Mouse (Mus musculus): ENCODE measurements around the gene 1700029I15Rik. TPM values are rescaled to one million over a fixed set of nuclear protein-coding genes. Genes with fewer than 3 reads are reported as not detected.

The 1700029I15Rik gene
- polyA plus RNA-seq, 1 experiment: 4.3 TPM

- TF ChIP-seq CTCF (conservative IDR thresholded peaks at IDR 0.05; ENCODE audit: insufficient read depth, insufficient read length, low read depth, low read length): no peak
- TF ChIP-seq POLR2A (IDR thresholded peaks at IDR 0.05; ENCODE audit: low read depth, low read length): no peak
- no peaks in the 10 kb centered on the region for H3K27me3 ChIP-seq (replicated peaks; ENCODE audit: control insufficient read depth, insufficient read depth, low read length)
- H3K4me3 ChIP-seq (ENCODE audit: insufficient read depth, low read depth, low read length): no peak overlapping the region
- no peaks in the 10 kb centered on the region for H3K36me3 ChIP-seq (ENCODE audit: control insufficient read depth, insufficient read depth, low read length)
- DNase-seq: peak; percentile 59
- WGBS: 27% methylated on average over 20 of the region's 20 CpGs
- peaks cover 17% of the 10 kb centered on the region for H3K4me1 ChIP-seq (ENCODE audit: control insufficient read depth, insufficient read depth, low read length)
- H3K27ac ChIP-seq (ENCODE audit: insufficient read depth, low read depth, low read length): 0 out of 2 replicates have a peak overlapping the region, but pooled peaks have one; percentile 33
Observed at GRCm38 (mm10) chr2:92367383-92368029, 14.8 kb upstream of the 1700029I15Rik start.

GRCm38 (mm10) chr2:92370375-92370774, 12.0 kb upstream of the 1700029I15Rik start:
- Histone ChIP-seq H3K27me3 (replicated peaks; ENCODE audit: control insufficient read depth, insufficient read depth, low read length) (no peaks in the 10 kb centered on the region), H3K27ac (ENCODE audit: insufficient read depth, low read depth, low read length) (peak overlapping the region; percentile 99), H3K4me1 (ENCODE audit: control insufficient read depth, insufficient read depth, low read length) (peaks cover 29% of the 10 kb centered on the region), H3K4me3 (ENCODE audit: insufficient read depth, low read depth, low read length) (peak overlapping the region; percentile 57), H3K36me3 (ENCODE audit: control insufficient read depth, insufficient read depth, low read length) (no peaks in the 10 kb centered on the region)
- WGBS: 10% methylated on average over 19 of the region's 19 CpGs
- no peak for TF ChIP-seq POLR2A (IDR thresholded peaks at IDR 0.05; ENCODE audit: low read depth, low read length)
- TF ChIP-seq CTCF (conservative IDR thresholded peaks at IDR 0.05; ENCODE audit: insufficient read depth, insufficient read length, low read depth, low read length): no peak
- no peak for DNase-seq

- Histone ChIP-seq H3K27me3 (replicated peaks; ENCODE audit: control insufficient read depth, insufficient read depth, low read length) (no peaks in the 10 kb centered on the region), H3K27ac (ENCODE audit: insufficient read depth, low read depth, low read length) (peak overlapping the region; percentile 99), H3K4me3 (ENCODE audit: insufficient read depth, low read depth, low read length) (peak overlapping the region; percentile 57), H3K4me1 (ENCODE audit: control insufficient read depth, insufficient read depth, low read length) (peaks cover 33% of the 10 kb centered on the region), H3K36me3 (ENCODE audit: control insufficient read depth, insufficient read depth, low read length) (no peaks in the 10 kb centered on the region)
- DNase-seq: peak; percentile 97
- WGBS: 3% methylated on average over 45 of the region's 45 CpGs
- TF ChIP-seq POLR2A (IDR thresholded peaks at IDR 0.05; ENCODE audit: low read depth, low read length) (peak; percentile 54), CTCF (conservative IDR thresholded peaks at IDR 0.05; ENCODE audit: insufficient read depth, insufficient read length, low read depth, low read length) (no peak)
Observed at GRCm38 (mm10) chr2:92370821-92371805, 11.2 kb upstream of the 1700029I15Rik start.

- no peak for TF ChIP-seq POLR2A (IDR thresholded peaks at IDR 0.05; ENCODE audit: low read depth, low read length)
- no peak for TF ChIP-seq CTCF (conservative IDR thresholded peaks at IDR 0.05; ENCODE audit: insufficient read depth, insufficient read length, low read depth, low read length)
- peaks cover 36% of the 10 kb centered on the region for H3K4me1 ChIP-seq (ENCODE audit: control insufficient read depth, insufficient read depth, low read length)
- no peaks in the 10 kb centered on the region for H3K27me3 ChIP-seq (replicated peaks; ENCODE audit: control insufficient read depth, insufficient read depth, low read length)
- DNase-seq: no peak
- no peak overlapping the region for H3K4me3 ChIP-seq (ENCODE audit: insufficient read depth, low read depth, low read length)
- 23% methylated on average over 10 of the region's 10 CpGs for WGBS
- no peaks in the 10 kb centered on the region for H3K36me3 ChIP-seq (ENCODE audit: control insufficient read depth, insufficient read depth, low read length)
- H3K27ac ChIP-seq (ENCODE audit: insufficient read depth, low read depth, low read length): peak overlapping the region; percentile 99
Observed at GRCm38 (mm10) chr2:92371971-92372690, 10.2 kb upstream of the 1700029I15Rik start.

- DNase-seq: peak; percentile 93
- no peak for TF ChIP-seq CTCF (conservative IDR thresholded peaks at IDR 0.05; ENCODE audit: insufficient read depth, insufficient read length, low read depth, low read length)
- TF ChIP-seq POLR2A (IDR thresholded peaks at IDR 0.05; ENCODE audit: low read depth, low read length): no peak
- WGBS: 19% methylated on average over 9 of the region's 9 CpGs
- Histone ChIP-seq H3K27me3 (replicated peaks; ENCODE audit: control insufficient read depth, insufficient read depth, low read length) (no peaks in the 10 kb centered on the region), H3K27ac (ENCODE audit: insufficient read depth, low read depth, low read length) (peak overlapping the region; percentile 99), H3K36me3 (ENCODE audit: control insufficient read depth, insufficient read depth, low read length) (no peaks in the 10 kb centered on the region), H3K4me3 (ENCODE audit: insufficient read depth, low read depth, low read length) (no peak overlapping the region), H3K4me1 (ENCODE audit: control insufficient read depth, insufficient read depth, low read length) (peaks cover 36% of the 10 kb centered on the region)
Observed at GRCm38 (mm10) chr2:92372767-92373436, 9.4 kb upstream of the 1700029I15Rik start.

GRCm38 (mm10) chr2:92373437-92373813, 8.9 kb upstream of the 1700029I15Rik start:
- 70% methylated on average over 11 of the region's 11 CpGs for WGBS
- H3K27me3 ChIP-seq (replicated peaks; ENCODE audit: control insufficient read depth, insufficient read depth, low read length): no peaks in the 10 kb centered on the region
- TF ChIP-seq CTCF (conservative IDR thresholded peaks at IDR 0.05; ENCODE audit: insufficient read depth, insufficient read length, low read depth, low read length) (no peak), POLR2A (IDR thresholded peaks at IDR 0.05; ENCODE audit: low read depth, low read length) (no peak)
- no peaks in the 10 kb centered on the region for H3K36me3 ChIP-seq (ENCODE audit: control insufficient read depth, insufficient read depth, low read length)
- DNase-seq: no peak
- no peak overlapping the region for H3K4me3 ChIP-seq (ENCODE audit: insufficient read depth, low read depth, low read length)
- H3K4me1 ChIP-seq (ENCODE audit: control insufficient read depth, insufficient read depth, low read length): peaks cover 36% of the 10 kb centered on the region
- H3K27ac ChIP-seq (ENCODE audit: insufficient read depth, low read depth, low read length): peak overlapping the region; percentile 99

Measured in kidney, adult 2 months (tissue).